Mouse (Mus musculus) hindbrain, embryonic 10.5 days (tissue): ENCODE measurements around the gene Gm11627. TPM values are rescaled to one million over a fixed set of nuclear protein-coding genes. Genes with fewer than 3 reads are reported as not detected.
"Not testable (repeated sequence)": the region's sequence is repeated elsewhere in the genome, so short reads cannot be mapped to it uniquely, and the experiment has no call there.

Experiments used
- DNase-seq: peaks from one replicate; pipeline ENCODE4 v3.0.0-alpha.2; 2017; ENCODE audit warnings: low spot score
- H3K27ac ChIP-seq: fragments of 300-500 bp; sonication (generic); 2 replicates; pipeline ENCODE4 v1.5.1; 2016; ENCODE audit warnings: mild to moderate bottlenecking, moderate library complexity
- H3K27me3 ChIP-seq: fragments of 300-500 bp; sonication (generic); 2 replicates; pipeline ENCODE4 v1.6.1; 2016; ENCODE audit warnings: mild to moderate bottlenecking; ENCODE audit not compliant: poor library complexity, insufficient read depth, severe bottlenecking
- H3K36me3 ChIP-seq: fragments of 300-500 bp; sonication (generic); 2 replicates; pipeline ENCODE4 v1.6.1; 2016; ENCODE audit warnings: mild to moderate bottlenecking, moderate library complexity
- H3K4me1 ChIP-seq: fragments of 300-500 bp; sonication (generic); replicated peaks from 2 replicates; pipeline ENCODE4 v1.6.1; 2016; ENCODE audit warnings: mild to moderate bottlenecking
- H3K4me3 ChIP-seq: fragments of 300-500 bp; sonication (generic); 2 replicates; pipeline ENCODE4 v1.5.1; 2016; ENCODE audit warnings: mild to moderate bottlenecking, moderate library complexity
- H3K9me3 ChIP-seq: fragments of 300-500 bp; sonication (generic); 2 replicates; pipeline ENCODE4 v1.6.1; 2016; ENCODE audit warnings: mild to moderate bottlenecking, moderate library complexity
- WGBS: fragments of 180-500 bp; shearing (Covaris S2); methylation state at CpG from one replicate; pipeline ENCODE4 v1.1.7; 2016; 5-methylcytosine and 5-hydroxymethylcytosine counted together
- polyA plus RNA-seq: library from polyadenylated mRNA; unstranded; fragments of >200 nt; fragmentation: Nextera tagmentation; extraction: Ambion mirVana; gene quantifications from 2 replicates; pipeline ENCODE4 v1.2.1, GENCODE M21; 2016

Gm11627 gene
- polyA plus RNA-seq, 1 experiment from 2014 or later = 9.1 TPM

DNA sequence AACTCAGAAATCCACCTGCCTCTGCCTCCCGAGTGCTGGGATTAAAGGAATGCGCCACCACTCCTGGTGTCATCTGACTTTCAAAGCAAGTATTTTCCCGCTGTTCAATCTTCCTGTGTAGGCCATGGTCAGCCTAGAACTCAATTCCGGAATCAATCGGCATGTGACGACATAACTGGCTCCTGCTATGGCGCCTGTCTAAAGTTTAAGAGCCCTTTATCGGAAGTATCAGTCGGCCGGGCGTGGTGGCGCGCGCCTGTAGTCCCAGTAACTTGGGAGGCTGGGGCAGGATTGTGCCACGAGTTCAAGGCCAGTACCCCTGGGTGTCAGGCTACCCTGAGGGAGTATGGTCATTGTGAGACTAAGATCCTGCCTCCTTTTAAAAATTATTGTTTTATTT is 11.5 kb downstream of the Gm11627 start:
- DNase-seq = no peak
- Histone ChIP-seq H3K27ac (no peak overlapping the region), H3K4me3 (no peak overlapping the region), H3K36me3 (no peaks in the 10 kb centered on the region), H3K4me1 (no peaks in the 10 kb centered on the region), H3K27me3 (no peaks in the 10 kb centered on the region), H3K9me3 (no peaks in the 10 kb centered on the region)
- 96% methylated on average over 15 of the region's 15 CpGs for WGBS

DNA sequence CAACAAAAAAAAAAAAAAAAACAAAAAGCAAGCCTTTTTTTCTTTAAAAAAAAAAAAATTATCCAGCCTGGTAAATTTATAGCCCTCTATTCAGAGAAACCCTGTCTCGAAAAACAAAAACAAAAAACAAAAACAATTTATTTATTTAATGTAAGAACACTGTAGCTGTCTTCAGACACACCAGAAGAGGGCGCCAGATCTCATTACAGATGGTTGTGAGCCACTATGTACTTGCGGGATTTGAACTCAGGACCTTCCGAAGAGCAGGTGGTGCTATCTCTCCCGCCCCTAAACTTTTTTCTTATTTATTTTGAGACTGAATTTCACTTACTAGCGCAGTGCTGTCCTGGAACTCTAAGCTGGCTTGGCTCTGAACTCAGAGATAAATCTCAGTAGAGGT is 12.1 kb downstream of the Gm11627 start:
- Histone ChIP-seq H3K36me3 (no peaks in the 10 kb centered on the region), H3K9me3 (no peaks in the 10 kb centered on the region), H3K27me3 (no peaks in the 10 kb centered on the region), H3K4me3 (no peak overlapping the region), H3K4me1 (no peaks in the 10 kb centered on the region), H3K27ac (no peak overlapping the region)
- WGBS = 89% methylated on average over 6 of the region's 6 CpGs
- DNase-seq = no peak

DNA sequence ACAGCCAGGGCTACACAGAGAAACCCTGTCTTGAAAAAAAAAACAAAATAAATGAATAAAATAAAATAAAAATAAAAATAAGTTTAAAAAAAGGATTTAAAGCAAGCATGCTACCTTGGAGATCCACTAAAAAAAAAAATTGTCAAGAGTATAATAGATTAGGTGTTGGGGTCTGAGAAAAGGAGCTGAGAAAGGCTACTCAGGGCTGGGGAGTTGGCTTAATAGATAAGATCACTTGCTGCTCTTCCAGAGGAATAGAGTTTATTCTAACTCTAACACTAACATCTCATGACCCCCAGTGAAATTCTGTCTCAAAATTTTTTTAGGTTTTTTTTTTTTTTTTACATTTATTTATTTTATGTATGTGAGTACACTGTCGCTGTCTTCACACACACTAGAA is 13.0 kb downstream of the Gm11627 start:
- Histone ChIP-seq H3K4me1 (no peaks in the 10 kb centered on the region), H3K9me3 (no peaks in the 10 kb centered on the region), H3K27ac (no peak overlapping the region), H3K27me3 (no peaks in the 10 kb centered on the region), H3K4me3 (no peak overlapping the region), H3K36me3 (no peaks in the 10 kb centered on the region)
- no peak for DNase-seq
- WGBS = 94% methylated on average over 1 of the region's 1 CpGs

DNA sequence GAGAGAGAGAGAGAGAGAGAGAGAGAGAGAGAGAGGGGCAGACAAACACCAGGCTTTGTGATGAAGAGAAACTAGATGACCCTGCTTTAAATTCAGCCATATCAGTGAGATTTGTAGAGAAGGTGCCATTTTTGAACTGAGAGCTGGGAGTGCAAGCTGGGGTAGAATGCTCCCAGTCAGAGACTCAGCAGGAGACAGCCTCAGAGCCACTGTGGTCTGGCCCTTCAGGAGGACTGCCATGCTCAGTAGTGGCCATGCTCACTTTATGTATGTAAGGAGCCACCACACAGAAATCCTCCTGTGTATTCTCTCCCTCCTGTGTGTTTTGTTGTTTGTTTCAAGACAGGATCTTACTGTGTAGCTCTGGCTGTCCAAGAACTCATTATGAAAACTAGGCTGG is 13.5 kb downstream of the Gm11627 start:
- H3K4me1 ChIP-seq = no peaks in the 10 kb centered on the region
- H3K4me3 ChIP-seq = no peak overlapping the region
- no peaks in the 10 kb centered on the region for H3K27me3 ChIP-seq
- H3K9me3 ChIP-seq = no peaks in the 10 kb centered on the region
- DNase-seq = no peak
- no peak overlapping the region for H3K27ac ChIP-seq
- H3K36me3 ChIP-seq = no peaks in the 10 kb centered on the region

DNA sequence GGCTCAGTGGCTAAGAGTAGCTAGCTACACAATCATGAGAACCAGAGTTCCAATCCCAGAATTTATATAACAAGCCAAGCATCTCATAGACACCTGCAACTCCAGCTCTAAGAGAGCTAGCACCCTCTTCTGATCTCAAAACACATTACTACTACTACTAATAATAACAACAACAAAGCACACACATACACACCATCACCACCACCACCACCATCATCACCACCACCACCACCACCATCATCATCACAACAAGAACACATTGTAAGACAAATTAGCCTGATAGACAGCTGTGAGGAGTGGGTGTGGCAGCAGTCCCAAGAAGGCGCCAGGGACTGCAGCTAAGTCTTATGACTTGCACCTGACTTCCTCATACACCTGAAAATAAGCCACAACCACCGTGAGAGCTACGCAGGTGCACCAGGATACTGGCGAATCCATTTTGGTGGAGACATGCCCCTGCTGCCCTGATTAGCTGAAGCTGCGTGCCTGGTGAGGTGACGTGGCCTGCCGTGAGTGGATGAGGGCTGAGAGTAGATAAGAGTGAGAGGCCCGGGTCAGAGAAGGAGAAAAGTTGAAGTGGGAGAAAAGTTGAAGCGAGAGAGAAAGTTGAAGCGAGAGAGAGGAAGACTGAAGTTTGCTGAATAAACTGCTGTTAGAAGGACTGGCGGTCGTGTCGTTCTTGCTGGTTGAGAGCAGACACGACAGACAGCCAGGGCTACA is 14.1 kb downstream of the Gm11627 start:
- H3K4me1 ChIP-seq, H3K36me3 ChIP-seq, H3K27me3 ChIP-seq, H3K4me3 ChIP-seq, DNase-seq, H3K27ac ChIP-seq, H3K9me3 ChIP-seq: not testable (repeated sequence)
- 87% methylated on average over 14 of the region's 14 CpGs for WGBS

DNA sequence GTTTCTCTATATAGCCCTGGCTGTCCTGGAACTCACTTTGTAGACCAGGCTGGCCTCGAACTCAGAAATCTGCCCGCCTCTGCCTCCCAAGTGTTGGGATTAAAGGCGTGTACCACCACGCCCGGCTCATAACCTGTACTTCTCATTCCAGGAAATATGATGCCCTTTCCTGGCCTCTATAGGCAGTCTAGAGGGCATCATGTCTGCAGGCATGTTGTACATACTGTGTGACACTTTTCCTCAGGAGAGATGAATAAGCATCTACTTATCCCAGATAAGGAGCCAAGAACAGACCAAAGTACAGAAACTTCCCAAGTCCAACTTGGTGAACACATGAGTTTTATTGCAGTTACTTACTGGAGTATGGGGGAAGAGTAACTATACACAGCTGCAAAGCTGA is 20.6 kb downstream of the Gm11627 start:
- Histone ChIP-seq H3K36me3 (no peaks in the 10 kb centered on the region), H3K4me1 (peaks cover 23% of the 10 kb centered on the region), H3K9me3 (no peaks in the 10 kb centered on the region), H3K27me3 (no peaks in the 10 kb centered on the region), H3K4me3 (no peak overlapping the region), H3K27ac (no peak overlapping the region)
- no peak for DNase-seq
- 87% methylated on average over 5 of the region's 5 CpGs for WGBS

DNA sequence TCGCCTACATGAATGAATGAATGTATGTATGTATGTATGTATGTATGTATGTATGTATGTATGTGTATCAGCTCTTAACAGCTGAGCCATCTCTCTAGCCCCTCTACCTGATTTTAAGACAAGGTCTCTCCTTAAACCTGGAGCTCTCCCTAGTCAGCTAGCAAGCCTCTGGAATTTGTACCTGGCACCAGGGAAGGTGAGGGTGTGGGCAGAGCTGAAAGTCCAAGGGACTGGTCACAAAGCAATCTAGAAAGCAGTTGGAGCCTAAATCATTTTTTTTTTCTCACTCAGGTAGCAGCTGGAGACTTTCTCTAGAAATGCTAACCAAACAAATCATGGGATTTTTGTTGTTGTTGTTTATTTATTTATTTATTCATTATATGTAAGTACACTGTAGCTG is 21.9 kb downstream of the Gm11627 start:
- WGBS = 85% methylated on average over 1 of the region's 1 CpGs
- no peaks in the 10 kb centered on the region for H3K36me3 ChIP-seq

DNA sequence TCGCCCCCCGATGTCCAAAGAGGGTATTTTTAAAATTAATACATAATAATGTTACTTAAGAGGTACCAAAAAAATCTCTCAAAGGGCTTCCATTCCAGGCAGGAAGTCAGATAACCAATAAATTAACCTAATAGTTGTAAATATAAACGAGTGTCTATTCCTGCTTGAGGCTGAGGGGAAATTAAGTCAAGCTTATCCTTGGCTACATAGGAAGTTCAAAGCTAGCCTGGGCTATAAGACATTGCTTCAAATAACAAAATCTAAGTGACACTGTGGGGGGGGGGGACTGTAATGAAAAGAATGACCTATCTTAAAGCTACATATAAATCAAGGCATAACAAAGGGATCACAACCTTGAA is 22.6 kb downstream of the Gm11627 start:
- 21% methylated on average over 3 of the region's 3 CpGs for WGBS
- Histone ChIP-seq H3K36me3 (0 out of 2 replicates have a peak, but pooled peaks cover 5% of the 10 kb centered on the region), H3K9me3 (no peaks in the 10 kb centered on the region), H3K27ac (peak overlapping the region; percentile 98), H3K4me1 (peaks cover 26% of the 10 kb centered on the region), H3K4me3 (peak overlapping the region; percentile 95), H3K27me3 (no peaks in the 10 kb centered on the region)
- no peak for DNase-seq

More for the DNA sequence above, 21.9 kb downstream of the Gm11627 start:
- Histone ChIP-seq H3K27ac (no peak overlapping the region), H3K27me3 (no peaks in the 10 kb centered on the region), H3K4me3 (no peak overlapping the region), H3K9me3 (no peaks in the 10 kb centered on the region), H3K4me1 (peaks cover 26% of the 10 kb centered on the region)
- no peak for DNase-seq

DNA sequence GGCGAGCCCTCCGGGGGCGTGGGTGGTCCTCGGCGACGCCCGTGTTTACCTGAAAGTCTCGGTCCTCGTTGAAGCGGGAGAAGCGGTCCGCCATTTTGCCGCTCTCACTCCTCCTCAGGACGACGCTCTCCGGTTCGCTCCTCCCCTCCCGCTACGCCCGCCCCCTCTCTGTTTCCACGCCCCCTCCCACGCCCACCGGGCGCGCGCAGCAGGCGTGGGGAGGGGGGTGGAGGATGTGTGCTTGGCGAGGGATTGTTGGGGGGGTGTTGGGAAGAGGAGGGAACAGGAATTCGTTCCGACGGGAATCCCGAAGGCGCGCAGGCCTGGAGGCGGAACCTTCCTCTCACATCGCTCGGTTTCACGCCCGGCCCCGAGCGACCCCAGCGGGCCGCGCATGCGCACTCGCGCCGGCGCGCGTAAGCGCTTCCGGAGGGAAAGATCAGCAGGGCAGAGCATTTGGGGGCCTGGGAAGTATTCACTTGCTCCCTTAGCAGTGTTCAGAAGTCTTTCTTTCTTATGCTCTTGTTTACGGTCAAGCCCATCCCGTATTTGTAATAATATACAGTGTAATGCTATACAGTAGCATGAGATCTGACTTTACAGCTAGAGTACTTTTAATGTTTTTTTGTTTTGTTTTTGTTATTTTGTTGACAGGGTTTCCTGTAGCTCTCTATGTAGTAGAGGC is 23.1 kb downstream of the Gm11627 start, which contains the start of gene Gpatch8:
Gene Gpatch8, minus strand, starts transcription at position 362 of the 685 bp plus-strand sequence.
- WGBS = under 1% methylated on average over 55 of the region's 55 CpGs
- H3K4me1 ChIP-seq = peaks cover 26% of the 10 kb centered on the region
- H3K4me3 ChIP-seq = peak within 1 kb of the TSS; percentile 95
- H3K36me3 ChIP-seq = peaks cover 9% of the 10 kb centered on the region; the same call in 1 of the 2 replicates
- DNase-seq = peak; percentile 98
- H3K27ac ChIP-seq = peak within 1 kb of the TSS; percentile 98
- H3K9me3 ChIP-seq = no peaks in the 10 kb centered on the region
- H3K27me3 ChIP-seq = no peaks in the 10 kb centered on the region

DNA sequence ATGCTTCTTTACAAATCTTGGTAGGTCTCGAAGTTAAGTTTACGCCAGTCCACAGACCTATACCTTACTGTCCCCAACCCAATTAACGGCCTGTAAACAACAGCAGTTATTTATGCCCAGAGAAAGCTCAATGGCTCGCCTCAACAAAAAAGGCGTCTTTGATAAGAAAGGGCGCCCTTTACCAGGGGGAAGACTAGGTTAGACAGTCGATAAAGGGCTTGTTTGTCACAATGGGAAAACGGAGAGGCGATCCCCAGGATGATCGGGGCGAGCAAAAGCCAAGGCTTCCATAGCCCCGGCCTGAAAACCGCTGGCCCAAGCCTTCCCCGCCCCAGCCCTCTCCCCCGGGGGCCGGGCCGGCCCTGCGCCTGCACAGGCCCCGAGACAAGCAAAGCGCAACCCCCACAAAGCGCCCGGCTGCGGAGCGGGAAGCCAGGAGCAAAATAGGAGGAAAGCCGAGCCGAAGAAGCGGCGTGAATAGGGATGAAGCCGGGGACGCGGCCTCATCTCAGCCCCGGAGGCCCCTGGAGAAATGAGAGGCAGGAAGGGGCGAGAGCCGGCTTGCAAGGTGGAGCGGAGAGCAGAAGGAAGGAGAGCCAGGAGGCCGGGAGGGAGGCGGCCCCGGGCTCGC is 23.7 kb downstream of the Gm11627 start:
- no peaks in the 10 kb centered on the region for H3K27me3 ChIP-seq
- peaks cover 26% of the 10 kb centered on the region for H3K4me1 ChIP-seq
- under 1% methylated on average over 39 of the region's 39 CpGs for WGBS
- no peaks in the 10 kb centered on the region for H3K9me3 ChIP-seq
- H3K36me3 ChIP-seq = peaks cover 12% of the 10 kb centered on the region; the same call in 1 of the 2 replicates
- no peak for DNase-seq
- peak overlapping the region; percentile 95 for H3K4me3 ChIP-seq
- peak overlapping the region; percentile 98 for H3K27ac ChIP-seq

DNA sequence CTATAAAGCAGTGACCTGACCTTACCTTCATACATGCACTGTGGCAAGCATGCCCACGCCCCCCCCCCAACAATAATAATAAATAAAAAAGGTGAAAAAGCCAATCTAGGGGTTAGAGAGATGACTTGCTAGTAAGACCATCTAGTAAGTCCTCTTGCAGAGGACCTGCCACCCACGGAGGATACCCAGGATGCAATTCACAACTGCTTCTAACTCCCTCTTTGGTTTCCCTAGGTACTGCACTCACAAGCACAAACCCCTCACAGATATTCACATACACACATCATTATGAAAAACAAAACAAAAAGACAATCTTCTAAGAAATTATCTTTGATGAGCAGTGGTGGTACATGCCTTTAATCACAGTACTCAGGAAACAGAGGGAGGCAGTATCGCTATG is 27.2 kb downstream of the Gm11627 start:
- Histone ChIP-seq H3K36me3 (peaks cover 39% of the 10 kb centered on the region), H3K4me3 (no peak overlapping the region), H3K27ac (no peak overlapping the region), H3K9me3 (no peaks in the 10 kb centered on the region), H3K4me1 (peaks cover 25% of the 10 kb centered on the region), H3K27me3 (no peaks in the 10 kb centered on the region)
- WGBS = 92% methylated on average over 3 of the region's 3 CpGs
- DNase-seq = no peak

DNA sequence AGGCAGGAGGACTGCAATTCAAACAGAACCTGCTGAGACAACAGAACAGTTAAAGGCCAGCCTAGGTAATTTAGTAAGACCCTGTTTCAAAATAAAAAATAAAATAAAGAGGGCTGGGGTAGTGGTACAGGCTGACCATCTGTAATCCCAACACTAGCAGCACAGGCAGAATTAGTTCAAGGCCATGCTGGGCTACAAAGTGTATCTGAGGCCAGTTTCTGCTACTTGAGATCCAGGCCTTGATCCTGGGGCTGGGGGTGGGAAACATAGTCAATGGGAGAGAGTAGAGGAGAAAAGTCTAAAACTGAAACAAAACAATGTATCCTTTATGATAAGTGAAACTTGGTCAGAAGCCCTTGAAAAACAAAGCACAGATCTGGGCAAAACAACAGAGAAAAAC is 28.1 kb downstream of the Gm11627 start:
- Histone ChIP-seq H3K27ac (no peak overlapping the region), H3K4me3 (no peak overlapping the region), H3K27me3 (no peaks in the 10 kb centered on the region), H3K9me3 (no peaks in the 10 kb centered on the region), H3K4me1 (peaks cover 19% of the 10 kb centered on the region), H3K36me3 (peaks cover 46% of the 10 kb centered on the region)
- no peak for DNase-seq

DNA sequence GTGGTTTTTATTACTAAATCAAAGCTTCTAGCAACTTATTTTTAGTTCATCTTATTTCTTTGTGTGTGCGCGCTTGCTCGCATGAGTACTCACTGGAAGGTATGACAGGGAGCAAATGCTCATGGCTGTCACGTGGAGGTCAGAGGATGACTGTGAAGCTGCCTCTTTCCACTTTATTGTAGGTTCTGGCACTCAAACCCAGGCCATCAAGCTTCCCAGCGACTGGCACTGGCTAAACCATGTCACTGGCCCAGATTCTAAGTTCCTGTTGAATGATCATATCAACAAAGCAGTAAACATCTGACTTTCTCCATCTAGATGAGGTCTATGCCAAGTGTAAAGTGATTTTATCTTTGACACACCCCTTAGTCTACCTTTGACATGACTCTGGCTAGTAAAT is 37.8 kb downstream of the Gm11627 start:
- WGBS = 96% methylated on average over 5 of the region's 5 CpGs
- no peaks in the 10 kb centered on the region for H3K9me3 ChIP-seq
- no peak overlapping the region for H3K27ac ChIP-seq
- H3K4me3 ChIP-seq = no peak overlapping the region
- DNase-seq = no peak
- peaks cover 41% of the 10 kb centered on the region for H3K36me3 ChIP-seq
- no peaks in the 10 kb centered on the region for H3K27me3 ChIP-seq
- H3K4me1 ChIP-seq = peaks cover 16% of the 10 kb centered on the region
